Mouse (Mus musculus) gastrocnemius, adult 2 months (tissue): ENCODE measurements around the gene Smim20. TPM values are rescaled to one million over a fixed set of nuclear protein-coding genes. Genes with fewer than 3 reads are reported as not detected.

ENCODE experiments used
- DNase-seq: peaks from one replicate; pipeline ENCODE4 v3.0.0; 2022
- H3K27ac ChIP-seq: fragments of 200-600 bp; 2 replicates; pipeline ENCODE4 v1.8.1; 2022; ENCODE audit warnings: mild to moderate bottlenecking
- H3K4me3 ChIP-seq: fragments of 200-600 bp; 2 replicates; pipeline ENCODE4 v1.8.1; 2022; ENCODE audit warnings: mild to moderate bottlenecking, moderate library complexity
- CTCF ChIP-seq: fragments of 200-600 bp; IDR thresholded peaks from 2 replicates; pipeline ENCODE4 v1.8.1; 2022; ENCODE audit warnings: antibody characterized with exemption, mild to moderate bottlenecking, moderate library complexity
- intact Hi-C: fragments of 180-260 bp; cut with DNase I; formaldehyde crosslinking; loops from one replicate; pipeline ENCODE4 v1.15.1; 2025
- long read RNA-seq, 2 experiments: library from polyadenylated mRNA; stranded (forward); transcript quantifications; one replicate each; pipeline ENCODE4 v2.0.0; 2021
- total RNA-seq, 2 experiments: library from RNA; stranded (reverse); gene quantifications; 2 replicates each; pipeline ENCODE4 v1.2.3; 2021

The Smim20 gene
- total RNA-seq, result 10 to 100 TPM; 55.5 to 67.5 TPM
- long read RNA-seq, experiment 1, transcript Smim20-201 (3 exons, 922 nt), result major isoform, 60 of 66 reads
- long read RNA-seq, experiment 1, partial matches to known transcripts, result 0 of 66 reads
- long read RNA-seq, experiment 1, other reads (novel, unspliced or antisense), result 3 of 66 reads
- long read RNA-seq, experiment 2, transcript Smim20-201 (3 exons, 922 nt), result major isoform, 63 of 69 reads
- long read RNA-seq, experiment 2, partial matches to known transcripts, result 0 of 69 reads
- long read RNA-seq, experiment 2, other reads (novel, unspliced or antisense), result 4 of 69 reads

GRCm38 (mm10) chr5:53266931-53267853 is at the start of gene Smim20:
TSS of gene Smim20 (plus strand) at chr5:53267083.
- intact Hi-C loops, result loop anchor here (2.0 to 10.0 kb wide), 3 partner anchors 54 to 325 kb away; partner anchors contain the start of gene Sel1l3
- no peak for TF ChIP-seq CTCF
- Histone ChIP-seq H3K27ac (peak within 1 kb of the TSS; percentile 97), H3K4me3 (peak within 1 kb of the TSS; percentile 87)
- DNase-seq, result peak; percentile 94

GRCm38 (mm10) chr5:53225434-53225833 is 41.4 kb upstream of the Smim20 start:
- H3K27ac ChIP-seq, result no peak overlapping the region
- DNase-seq, result no peak
- H3K4me3 ChIP-seq, result no peak overlapping the region
- TF ChIP-seq CTCF, result no peak
- intact Hi-C loops, result no loop called here

- intact Hi-C loops, result no loop called here
- Histone ChIP-seq H3K27ac (no peak overlapping the region), H3K4me3 (no peak overlapping the region)
- DNase-seq, result no peak
- TF ChIP-seq CTCF, result no peak
Measured at GRCm38 (mm10) chr5:53230560-53230959, 36.3 kb upstream of the Smim20 start.

GRCm38 (mm10) chr5:53235551-53235950 is 31.3 kb upstream of the Smim20 start:
- intact Hi-C loops, result no loop called here
- TF ChIP-seq CTCF, result no peak
- no peak for DNase-seq
- H3K4me3 ChIP-seq, result no peak overlapping the region
- no peak overlapping the region for H3K27ac ChIP-seq

GRCm38 (mm10) chr5:53236136-53236535 is 30.7 kb upstream of the Smim20 start:
- Histone ChIP-seq H3K4me3 (no peak overlapping the region), H3K27ac (no peak overlapping the region)
- DNase-seq, result peak; percentile 42
- intact Hi-C loops, result no loop called here
- no peak for TF ChIP-seq CTCF

GRCm38 (mm10) chr5:53236749-53237148 is 30.1 kb upstream of the Smim20 start:
- TF ChIP-seq CTCF, result no peak
- Histone ChIP-seq H3K27ac (no peak overlapping the region), H3K4me3 (no peak overlapping the region)
- no peak for DNase-seq
- intact Hi-C loops, result no loop called here

- TF ChIP-seq CTCF, result no peak
- no peak overlapping the region for H3K4me3 ChIP-seq
- intact Hi-C loops, result no loop called here
Measured at GRCm38 (mm10) chr5:53238761-53239160, 28.1 kb upstream of the Smim20 start.

GRCm38 (mm10) chr5:53239189-53239588 is 27.7 kb upstream of the Smim20 start:
- no peak for TF ChIP-seq CTCF

More at GRCm38 (mm10) chr5:53238761-53239160, 28.1 kb upstream of the Smim20 start:
- DNase-seq, result peak; percentile 75
- no peak overlapping the region for H3K27ac ChIP-seq

GRCm38 (mm10) chr5:53239831-53240440 is 26.9 kb upstream of the Smim20 start:
- no peak for TF ChIP-seq CTCF
- Histone ChIP-seq H3K27ac (no peak overlapping the region), H3K4me3 (no peak overlapping the region)
- intact Hi-C loops, result no loop called here
- DNase-seq, result no peak

More at GRCm38 (mm10) chr5:53239189-53239588, 27.7 kb upstream of the Smim20 start:
- H3K4me3 ChIP-seq, result no peak overlapping the region
- intact Hi-C loops, result no loop called here
- H3K27ac ChIP-seq, result no peak overlapping the region
- no peak for DNase-seq

- no peak for DNase-seq
- Histone ChIP-seq H3K4me3 (no peak overlapping the region), H3K27ac (no peak overlapping the region)
- intact Hi-C loops, result no loop called here
- no peak for TF ChIP-seq CTCF
Measured at GRCm38 (mm10) chr5:53241109-53241508, 25.8 kb upstream of the Smim20 start.

- Histone ChIP-seq H3K27ac (no peak overlapping the region), H3K4me3 (no peak overlapping the region)
- DNase-seq, result no peak
- no peak for TF ChIP-seq CTCF
- intact Hi-C loops, result no loop called here
Measured at GRCm38 (mm10) chr5:53241963-53242362, 24.9 kb upstream of the Smim20 start.

GRCm38 (mm10) chr5:53242865-53243499 is 23.9 kb upstream of the Smim20 start:
- no peak for DNase-seq
- no peak for TF ChIP-seq CTCF
- Histone ChIP-seq H3K27ac (no peak overlapping the region), H3K4me3 (no peak overlapping the region)
- intact Hi-C loops, result no loop called here

GRCm38 (mm10) chr5:53243933-53244332 is 22.9 kb upstream of the Smim20 start:
- no peak for TF ChIP-seq CTCF
- Histone ChIP-seq H3K4me3 (peak overlapping the region; percentile 47), H3K27ac (peak overlapping the region; percentile 56)
- intact Hi-C loops, result no loop called here
- DNase-seq, result peak; percentile 54
